Mouse (Mus musculus) megakaryocyte-erythroid progenitor cell, adult 5-6 weeks (primary cell): ENCODE results near the gene Tmem100. TPM values are rescaled to one million over a fixed set of nuclear protein-coding genes. Genes with fewer than 3 reads are reported as not detected.

Experiments used
- ATAC-seq: replicated peaks from 2 replicates; pipeline ENCODE4 v1.8.0; 2016; ENCODE audit warnings: mild to moderate bottlenecking, inconsistent platforms; ENCODE audit not compliant: severe bottlenecking, poor library complexity, low FRiP score, low TSS enrichment
- total RNA-seq, 2 experiments: library from RNA; stranded (forward) in 1 of 2; stranded (reverse) in 1 of 2; fragments of 200-1000, 215-1000 nt in 1 of 2; fragments of >200 nt in 1 of 2; fragmentation: Nextera tagmentation in 1 of 2; gene quantifications; 2 replicates each; pipeline ENCODE4 v1.2.3; 2014 to 2017

Tmem100 gene
- total RNA-seq, 2 experiments from 2014 or later, result not detected

GRCm38 (mm10) chr11:90052785-90053184 is 22.6 kb downstream of the Tmem100 start:
- ATAC-seq, result no peak

GRCm38 (mm10) chr11:90053820-90054219 is 23.7 kb downstream of the Tmem100 start:
- ATAC-seq, result no peak

- ATAC-seq, result no peak
Measured at GRCm38 (mm10) chr11:90054401-90054800, 24.3 kb downstream of the Tmem100 start.

GRCm38 (mm10) chr11:90057070-90057469 is 26.9 kb downstream of the Tmem100 start:
- ATAC-seq, result no peak

GRCm38 (mm10) chr11:90059241-90059640 is 29.1 kb downstream of the Tmem100 start:
- ATAC-seq, result no peak

- ATAC-seq, result no peak
Measured at GRCm38 (mm10) chr11:90062657-90063056, 32.5 kb downstream of the Tmem100 start.

GRCm38 (mm10) chr11:90066405-90067250 is 36.5 kb downstream of the Tmem100 start:
- no peak for ATAC-seq

GRCm38 (mm10) chr11:90071747-90072146 is 41.6 kb downstream of the Tmem100 start:
- ATAC-seq, result no peak

- ATAC-seq, result no peak
Measured at GRCm38 (mm10) chr11:90073201-90073600, 43.1 kb downstream of the Tmem100 start.

- ATAC-seq, result no peak
Measured at GRCm38 (mm10) chr11:90076666-90077065, 46.5 kb downstream of the Tmem100 start.

GRCm38 (mm10) chr11:90080678-90081267 is 50.6 kb downstream of the Tmem100 start:
- no peak for ATAC-seq

GRCm38 (mm10) chr11:90081820-90082596 is 51.9 kb downstream of the Tmem100 start:
- ATAC-seq, result no peak

GRCm38 (mm10) chr11:90083042-90083441 is 52.9 kb downstream of the Tmem100 start:
- no peak for ATAC-seq

GRCm38 (mm10) chr11:90084166-90084565 is 54.0 kb downstream of the Tmem100 start:
- no peak for ATAC-seq

Other genes with a start within 250 kb of the Tmem100 start
- 6.8 and 14.9 TPM in 2 replicates for gene Pctp, start 27.5 kb upstream of the Tmem100 start, total RNA-seq (2014; fragmentation: Nextera tagmentation)
- gene Pctp, start 27.5 kb upstream of the Tmem100 start, total RNA-seq (2017), result 17.6 and 19.6 TPM in 2 replicates
- gene Gm45716, start 157.3 kb downstream of the Tmem100 start, total RNA-seq (2014; fragmentation: Nextera tagmentation), result 6.6 and 13.7 TPM in 2 replicates
- 11.2 and 12.4 TPM in 2 replicates for gene Gm45716, start 157.3 kb downstream of the Tmem100 start, total RNA-seq (2017)
- 12.5 and 21.9 TPM in 2 replicates for gene Mmd, start 219.1 kb downstream of the Tmem100 start, total RNA-seq (2014; fragmentation: Nextera tagmentation)
- 14.6 and 19.7 TPM in 2 replicates for gene Mmd, start 219.1 kb downstream of the Tmem100 start, total RNA-seq (2017)